Mouse (Mus musculus) neutrophil, adult 5-6 weeks (primary cell): Measurements from ENCODE around the gene Sprn. TPM values are rescaled to one million over a fixed set of nuclear protein-coding genes. Genes with fewer than 3 reads are reported as not detected.
"Not testable (repeated sequence)": the region's sequence is repeated elsewhere in the genome, so short reads cannot be mapped to it uniquely, and the experiment has no call there.

ENCODE experiments used
- ATAC-seq: fragments of 151-379, 151-347 bp; 2 replicates; pipeline ENCODE4 v1.8.0; 2017; ENCODE audit warnings: mild to moderate bottlenecking, moderate TSS enrichment; ENCODE audit not compliant: insufficient number of reproducible peaks, poor library complexity, low FRiP score, severe bottlenecking; ENCODE audit errors: extremely low read depth
- total RNA-seq: library from RNA; stranded (forward); fragments of 200-1000 nt; gene quantifications from 2 replicates; pipeline ENCODE4 v1.2.3, GENCODE M21; 2017

Sprn gene
- total RNA-seq, 1 experiment from 2014 or later: not detected

DNA sequence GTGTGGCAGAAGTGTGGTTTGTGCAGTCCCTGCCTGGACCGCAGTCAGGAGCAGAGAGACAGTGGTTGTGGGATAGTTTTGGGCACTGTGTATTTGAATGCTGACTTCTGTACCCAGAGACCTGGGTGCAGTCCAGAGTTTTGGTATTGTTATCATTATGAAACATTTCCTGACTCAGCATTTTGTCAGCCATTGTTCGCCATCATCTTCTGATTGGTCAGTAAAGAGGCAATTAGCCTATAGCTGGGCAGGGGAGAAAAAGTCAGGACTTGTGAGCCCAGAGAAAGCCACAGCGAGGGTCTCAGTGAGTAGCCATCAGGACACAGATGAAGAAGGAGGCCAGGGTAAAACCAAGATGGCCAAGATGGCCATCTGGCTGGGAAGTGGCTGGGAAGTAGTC, 5.7 kb upstream of the Sprn start:
- no peak for ATAC-seq

GRCm38 (mm10) chr7:140153829-140154217, 854 bp downstream of the Sprn start:
- ATAC-seq: no peak

GRCm38 (mm10) chr7:140153383-140153782, 1.3 kb downstream of the Sprn start:
- ATAC-seq: no peak

GRCm38 (mm10) chr7:140144550-140144949, 10.1 kb downstream of the Sprn start:
- no peak for ATAC-seq

GRCm38 (mm10) chr7:140141350-140141749, 13.3 kb downstream of the Sprn start:
- ATAC-seq: peak; percentile 73

GRCm38 (mm10) chr7:140138021-140138310, 16.7 kb downstream of the Sprn start:
- no peak for ATAC-seq

- ATAC-seq: peak; percentile 69
Observed at GRCm38 (mm10) chr7:140137135-140138020, 17.3 kb downstream of the Sprn start, which contains the start of gene Mtg1. Gene Mtg1 (plus strand): TSS chr7:140137564.

- no peak for ATAC-seq
Observed at GRCm38 (mm10) chr7:140135106-140135770, 19.4 kb downstream of the Sprn start.

DNA sequence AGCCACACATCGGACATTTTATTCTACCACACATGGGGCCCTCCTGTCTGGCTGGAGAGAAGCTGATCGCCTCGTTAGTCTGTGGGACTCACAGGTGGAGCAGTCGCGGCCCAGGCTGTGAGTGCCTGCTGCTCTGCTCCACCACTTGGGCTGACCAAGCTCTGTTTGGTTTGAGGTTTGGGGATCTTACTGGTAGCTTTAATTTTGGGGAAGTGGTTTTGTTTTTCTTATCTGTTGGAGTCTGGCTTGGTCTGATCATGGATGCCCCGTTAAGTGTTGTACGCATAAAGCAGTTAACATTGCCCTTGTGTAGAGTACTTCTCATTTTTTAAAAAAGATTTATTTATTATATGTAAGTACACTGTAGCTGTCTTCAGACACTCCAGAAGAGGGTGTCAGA, 20.6 kb downstream of the Sprn start:
- ATAC-seq: not testable (repeated sequence)

DNA sequence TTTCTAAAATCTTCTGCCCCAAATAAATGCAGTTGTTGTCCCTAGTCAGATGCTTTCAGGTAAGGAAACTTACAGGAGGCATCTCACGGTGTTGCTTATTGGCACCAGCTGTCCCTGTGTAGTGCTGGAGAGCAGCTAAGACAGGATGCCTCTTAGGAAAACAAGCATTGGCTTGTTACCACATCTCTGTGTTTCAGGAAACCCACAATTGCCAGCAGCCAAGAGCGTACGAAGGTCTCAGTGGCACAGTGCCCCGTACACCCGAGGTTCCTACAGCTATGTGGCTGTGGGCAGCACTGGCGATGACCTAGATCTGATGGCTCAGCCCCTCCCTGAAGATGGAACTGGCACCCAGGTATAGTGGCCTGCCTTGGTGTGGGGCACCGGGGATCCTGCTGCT, 22.5 kb downstream of the Sprn start:
- not testable (repeated sequence) for ATAC-seq

DNA sequence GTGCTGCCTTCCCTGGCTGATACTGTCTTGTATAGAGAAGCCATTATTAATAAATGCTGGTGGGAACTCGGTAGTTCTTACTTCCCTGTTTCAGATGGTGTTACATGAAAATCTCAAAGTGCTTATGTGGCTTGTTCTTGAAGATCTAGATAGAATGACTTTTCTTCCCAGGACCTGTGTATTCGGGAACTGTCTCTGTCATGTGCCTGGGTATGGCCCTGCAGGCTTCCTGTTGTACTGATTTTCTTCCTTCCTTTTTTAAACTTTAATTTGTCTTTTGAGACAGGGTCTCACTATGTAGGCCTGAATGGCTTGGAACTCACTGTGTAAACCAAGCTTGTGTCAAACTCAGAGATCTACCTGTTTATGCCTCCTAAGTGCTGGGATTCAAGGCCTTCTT, 26.8 kb downstream of the Sprn start:
- ATAC-seq: no peak

GRCm38 (mm10) chr7:140126934-140127333, 27.7 kb downstream of the Sprn start:
- no peak for ATAC-seq

DNA sequence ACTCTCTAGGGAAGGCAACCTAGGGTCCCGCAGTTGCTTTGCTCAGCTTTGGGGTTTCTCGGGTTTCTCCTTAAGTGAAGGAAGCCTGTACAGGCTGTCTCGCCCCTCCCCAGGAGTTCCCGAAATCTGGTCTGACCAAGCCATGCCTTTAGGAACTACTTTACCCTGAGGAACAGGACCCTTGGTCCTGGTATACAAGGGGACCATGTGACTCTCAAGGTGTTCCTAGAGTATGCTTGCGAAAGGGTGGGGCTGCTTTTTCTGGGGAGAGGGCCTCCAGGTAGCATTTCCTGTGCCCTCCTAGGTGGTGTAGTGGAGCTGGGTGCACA, 28.7 kb downstream of the Sprn start:
- ATAC-seq: no peak

- peak; percentile 95 for ATAC-seq
Observed at GRCm38 (mm10) chr7:140125278-140126021, 29.2 kb downstream of the Sprn start.

GRCm38 (mm10) chr7:140124382-140124781, 30.3 kb downstream of the Sprn start:
- no peak for ATAC-seq

- ATAC-seq: no peak
Observed at GRCm38 (mm10) chr7:140122765-140123164, 31.9 kb downstream of the Sprn start.

GRCm38 (mm10) chr7:140121338-140121910, 33.3 kb downstream of the Sprn start:
- no peak for ATAC-seq

DNA sequence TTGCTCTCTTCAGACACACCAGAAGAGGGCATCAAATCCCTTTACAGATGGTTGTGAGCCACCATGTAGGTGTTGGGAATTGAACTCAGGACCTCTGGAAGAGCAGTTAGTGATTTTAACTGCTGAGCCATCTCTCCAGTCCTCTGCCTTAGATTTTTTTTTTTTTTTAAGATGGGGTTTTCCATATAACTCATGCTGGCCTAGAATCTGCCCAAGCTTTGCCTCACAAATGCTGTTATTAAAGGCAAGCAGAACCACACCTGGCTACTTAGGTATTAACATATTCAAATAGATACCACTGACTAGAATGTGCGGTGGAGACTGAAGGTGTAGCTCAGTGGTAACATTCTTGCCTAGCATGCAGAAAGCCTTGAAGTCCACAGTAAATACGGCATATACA, 34.2 kb downstream of the Sprn start:
- ATAC-seq: no peak

- ATAC-seq: peak; percentile 98
Observed at GRCm38 (mm10) chr7:140116329-140117054, 38.2 kb downstream of the Sprn start, which contains the start of gene Echs1. Gene Echs1 (minus strand): TSS chr7:140116476.
